Comparison of ENCODE assay signal across 28 mouse cellular contexts in the genomic region with DNA sequence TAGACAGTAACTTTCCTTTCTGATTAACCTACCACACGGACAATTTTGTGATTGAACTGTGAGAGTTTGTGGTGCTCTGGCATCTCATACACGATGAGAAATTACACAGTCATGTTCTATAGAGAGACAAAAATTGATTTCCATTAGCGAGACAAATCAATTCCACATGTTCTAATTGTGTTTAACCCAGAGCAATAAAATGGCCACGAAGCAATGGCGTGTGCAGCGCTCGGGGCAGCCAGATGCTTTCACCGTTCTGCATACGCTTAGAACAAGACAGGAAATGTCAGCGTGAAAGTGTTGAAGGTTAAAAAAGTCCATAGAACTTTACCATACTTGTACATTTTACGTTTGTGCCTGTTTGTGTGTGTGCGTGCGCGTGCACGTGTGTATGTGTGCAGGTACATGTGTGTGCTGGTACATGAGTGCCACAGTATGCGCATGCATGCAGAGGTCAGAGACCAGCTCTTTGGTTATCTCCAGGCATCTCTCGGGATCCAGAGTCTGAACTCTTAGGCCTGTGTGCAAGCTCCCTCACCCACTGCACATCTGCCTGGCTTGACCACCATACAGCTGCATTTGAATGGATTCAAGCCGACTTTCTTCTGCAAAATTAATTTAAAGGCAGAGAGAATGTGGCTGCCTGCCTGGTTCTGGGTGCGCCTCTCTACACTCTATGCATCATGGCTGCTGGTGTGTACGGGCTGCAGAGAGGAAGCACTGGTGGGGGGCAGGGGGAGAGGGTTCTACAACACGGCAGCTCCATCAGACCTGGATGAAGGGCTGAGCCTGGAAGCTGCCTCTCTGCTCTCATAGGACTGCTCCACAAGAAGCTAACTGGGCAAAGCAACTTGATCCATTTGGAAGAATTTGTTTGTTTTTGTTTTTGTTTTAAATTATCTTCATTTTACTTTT. TPM values are rescaled to one million over a fixed set of nuclear protein-coding genes. Genes with fewer than 3 reads are reported as not detected.
A peak's percentile ranks its signal among the peaks of the same experiment; 100 is the strongest.
DNase-seq lines count a peak whose midpoint lies in the region; ATAC-seq lines count a peak whose summit lies in the region.
"Had no signal": no experiment of that assay in that cellular context is flagged by ENCODE, and none has a peak within 500 bp of the region (broad histone marks: within the 10 kb centered on the region; RNA-seq: fewer than 3 reads in every experiment).

No protein-coding gene starts in this region.

- WGBS in hindbrain, embryonic 11.5 days: 70% methylated on average over 21 of the region's 21 CpGs
- WGBS in hindbrain, embryonic 12.5 days: 64% methylated on average over 21 of the region's 21 CpGs
- 48% methylated on average over 21 of the region's 21 CpGs for WGBS in embryonic facial prominence, embryonic 11.5 days
- 34% methylated on average over 21 of the region's 21 CpGs for WGBS in limb, embryonic 15.5 days

- H3K9me3 ChIP-seq in hindbrain, embryonic 11.5 days (ENCODE audit: control insufficient read depth, low read length): no peaks in the 10 kb centered on the region
- no peaks in the 10 kb centered on the region for H3K9me3 ChIP-seq in hindbrain, embryonic 12.5 days (replicated peaks)
- no peaks in the 10 kb centered on the region for H3K9me3 ChIP-seq in embryonic facial prominence, embryonic 11.5 days (replicated peaks; ENCODE audit: control insufficient read depth, low read length)
- H3K9me3 ChIP-seq in limb, embryonic 15.5 days: no peaks in the 10 kb centered on the region
- H3K9me3 ChIP-seq: heart, embryonic 12.5 days; hindbrain, embryonic 13.5 days had no signal

- ATAC-seq in hindbrain, embryonic 11.5 days (ENCODE audit: low FRiP score): no peak
- ATAC-seq in hindbrain, embryonic 12.5 days (ENCODE audit: low FRiP score): no peak
- ATAC-seq in embryonic facial prominence, embryonic 11.5 days (replicated peaks; ENCODE audit: insufficient number of reproducible peaks, low FRiP score, low TSS enrichment, low read depth): no peak; the same call in 1 of the 2 replicates
- 0 out of 2 replicates have a peak, but pooled peaks have one; percentile 48 for ATAC-seq in limb, embryonic 15.5 days (ENCODE audit: insufficient number of reproducible peaks, low FRiP score, low TSS enrichment, low read depth)
- ATAC-seq in monocyte, adult 5-6 weeks (replicated peaks; ENCODE audit: insufficient number of reproducible peaks, low FRiP score, low TSS enrichment, poor library complexity, severe bottlenecking): no peak
- ATAC-seq: forebrain, embryonic 16.5 days; Patski had no signal

- no peaks in the 10 kb centered on the region for H3K36me3 ChIP-seq in hindbrain, embryonic 11.5 days (ENCODE audit: control insufficient read depth, insufficient read depth, low read length)
- H3K36me3 ChIP-seq in hindbrain, embryonic 12.5 days: no peaks in the 10 kb centered on the region
- no peaks in the 10 kb centered on the region for H3K36me3 ChIP-seq in embryonic facial prominence, embryonic 11.5 days (replicated peaks; ENCODE audit: control insufficient read depth, insufficient read depth, low read depth, low read length)
- peaks cover 6% of the 10 kb centered on the region; the same call in 1 of the 2 replicates for H3K36me3 ChIP-seq in limb, embryonic 15.5 days

- H3K27me3 ChIP-seq in hindbrain, embryonic 11.5 days (ENCODE audit: control insufficient read depth, insufficient read depth, low read length): no peaks in the 10 kb centered on the region
- H3K27me3 ChIP-seq in hindbrain, embryonic 12.5 days: peaks cover 8% of the 10 kb centered on the region; the same call in 1 of the 2 replicates
- H3K27me3 ChIP-seq in embryonic facial prominence, embryonic 11.5 days (ENCODE audit: control insufficient read depth, insufficient read depth, low read length): no peaks in the 10 kb centered on the region
- H3K27me3 ChIP-seq in limb, embryonic 15.5 days: no peaks in the 10 kb centered on the region
- H3K27me3 ChIP-seq: heart, embryonic 12.5 days; Patski had no signal

- H3K27ac ChIP-seq in hindbrain, embryonic 11.5 days (ENCODE audit: low read depth, low read length): no peak overlapping the region
- no peak overlapping the region for H3K27ac ChIP-seq in hindbrain, embryonic 12.5 days
- H3K27ac ChIP-seq in embryonic facial prominence, embryonic 11.5 days (replicated peaks; ENCODE audit: low read depth, low read length): no peak overlapping the region
- H3K27ac ChIP-seq in limb, embryonic 15.5 days: peak overlapping the region; percentile 51; the same call in 1 of the 2 replicates
- H3K27ac ChIP-seq: hindbrain, embryonic 13.5 days; kidney, postnatal 0 days; liver, embryonic 14.5 days had no signal

- peak; percentile 26 for DNase-seq in hindbrain, embryonic 11.5 days (ENCODE audit: low spot score)
- DNase-seq in embryonic facial prominence, embryonic 11.5 days (ENCODE audit: low spot score): peak; percentile 81
- DNase-seq in forelimb bud, embryonic 11.5 days (ENCODE audit: low read depth, low spot score): peak; percentile 69
- no peak for DNase-seq in right cerebral cortex, postnatal 25 days
- DNase-seq in left cerebral cortex, adult 11 months (ENCODE audit: low spot score): no peak
- DNase-seq: adrenal gland, postnatal 36 days; cerebellum, adult 11-12 months; cerebellum, postnatal 10 days; gastrocnemius, postnatal 25 days; heart, adult 18-20 months; heart, postnatal 10 days; kidney, adult 18-20 months; left cerebral cortex, postnatal 4 days; lung, embryonic 14.5 days; lung, postnatal 36 days; thymus, adult 18-20 months; thymus, postnatal 36 days had no signal

- H3K9ac ChIP-seq in hindbrain, embryonic 11.5 days (ENCODE audit: low read depth, low read length): no peak overlapping the region
- no peak overlapping the region for H3K9ac ChIP-seq in hindbrain, embryonic 12.5 days
- no peak overlapping the region for H3K9ac ChIP-seq in embryonic facial prominence, embryonic 11.5 days (replicated peaks; ENCODE audit: low read length)
- no peak overlapping the region for H3K9ac ChIP-seq in limb, embryonic 15.5 days
- H3K9ac ChIP-seq: heart, embryonic 12.5 days; hindbrain, embryonic 13.5 days; liver, embryonic 14.5 days; lung, embryonic 14.5 days had no signal

- no peaks in the 10 kb centered on the region for H3K4me1 ChIP-seq in hindbrain, embryonic 11.5 days (replicated peaks; ENCODE audit: control insufficient read depth, insufficient read depth, low read length)
- H3K4me1 ChIP-seq in hindbrain, embryonic 12.5 days: peaks cover 5% of the 10 kb centered on the region; the same call in 1 of the 2 replicates
- H3K4me1 ChIP-seq in embryonic facial prominence, embryonic 11.5 days (ENCODE audit: control insufficient read depth, insufficient read depth, low read length): no peaks in the 10 kb centered on the region
- H3K4me1 ChIP-seq in limb, embryonic 15.5 days: peaks cover 6% of the 10 kb centered on the region
- H3K4me1 ChIP-seq: heart, embryonic 12.5 days had no signal

- no peak overlapping the region for H3K4me3 ChIP-seq in hindbrain, embryonic 11.5 days (ENCODE audit: low read depth, low read length)
- H3K4me3 ChIP-seq in hindbrain, embryonic 12.5 days: no peak overlapping the region
- no peak overlapping the region for H3K4me3 ChIP-seq in embryonic facial prominence, embryonic 11.5 days (ENCODE audit: low read depth, low read length)
- H3K4me3 ChIP-seq in limb, embryonic 15.5 days: no peak overlapping the region
- H3K4me3 ChIP-seq: heart, embryonic 12.5 days; hindbrain, embryonic 13.5 days had no signal

- H3K4me2 ChIP-seq in hindbrain, embryonic 11.5 days (replicated peaks; ENCODE audit: low read depth, low read length): no peak overlapping the region
- H3K4me2 ChIP-seq in hindbrain, embryonic 12.5 days (replicated peaks): no peak overlapping the region
- no peak overlapping the region for H3K4me2 ChIP-seq in embryonic facial prominence, embryonic 11.5 days (ENCODE audit: low read depth, low read length)
- H3K4me2 ChIP-seq in limb, embryonic 15.5 days: no peak overlapping the region
- H3K4me2 ChIP-seq: heart, embryonic 12.5 days; hindbrain, embryonic 13.5 days; lung, embryonic 14.5 days had no signal

RNA-seq across cellular contexts. Expression of a gene that starts 51.6 kb away (rescaled TPM):
- 0.15 and 0.36 TPM in 2 replicates for polyA plus RNA-seq in hindbrain, embryonic 11.5 days (2014; fragmentation: Nextera tagmentation; extraction: Ambion mirVana)
- 0.14 and 0.49 TPM in 2 replicates for polyA plus RNA-seq in hindbrain, embryonic 12.5 days (2016; fragmentation: Nextera tagmentation; extraction: Ambion mirVana)
- polyA plus RNA-seq in embryonic facial prominence, embryonic 11.5 days (2014; fragmentation: Nextera tagmentation; extraction: Ambion mirVana): not detected in 2 replicates
- 4.4 and 5.3 TPM in 2 replicates for polyA plus RNA-seq in limb, embryonic 15.5 days (2015; fragmentation: Nextera tagmentation; extraction: Ambion mirVana)
- not detected in 3 replicates for total RNA-seq in monocyte, adult 5-6 weeks (2017)
- total RNA-seq: adrenal gland, postnatal 36 days; gastrocnemius, postnatal 25 days; heart, adult 18-20 months; heart, postnatal 10 days; left cerebral cortex, adult 8-10 months had no signal
- polyA plus RNA-seq: forebrain, embryonic 16.5 days; heart, embryonic 12.5 days; hindbrain, embryonic 13.5 days; liver, embryonic 14.5 days; neural tube, embryonic 14.5 days had no signal

Comparison
In these comparisons a context has a peak if more than half of its experiments do, and no peak if none do; other contexts are left out.
1. DNase-seq: peak in hindbrain, embryonic 11.5 days (single experiment), embryonic facial prominence, embryonic 11.5 days (single experiment) and forelimb bud, embryonic 11.5 days (single experiment); none in right cerebral cortex, postnatal 25 days (single experiment) and left cerebral cortex, adult 11 months (single experiment).